Comparison of ENCODE assay signal across 27 mouse cellular contexts in genomic region chr7:25579441-25579840, GRCm38 (mm10). TPM values are rescaled to one million over a fixed set of nuclear protein-coding genes. Genes with fewer than 3 reads are reported as not detected.
A peak's percentile ranks its signal among the peaks of the same experiment; 100 is the strongest.
DNase-seq lines count a peak whose midpoint lies in the region; ATAC-seq lines count a peak whose summit lies in the region.
"Had no signal": no experiment of that assay in that cellular context is flagged by ENCODE, and none has a peak within 500 bp of the region (broad histone marks: within the 10 kb centered on the region; RNA-seq: fewer than 3 reads in every experiment).

No protein-coding gene starts in this region.

- H3K9me3 ChIP-seq in midbrain, embryonic 13.5 days: no peaks in the 10 kb centered on the region
- H3K9me3 ChIP-seq: G1E had no signal

- H3K4me2 ChIP-seq in midbrain, embryonic 13.5 days (replicated peaks): no peak overlapping the region

- no peak overlapping the region for H3K4me3 ChIP-seq in midbrain, embryonic 13.5 days (replicated peaks)

- no peak overlapping the region for H3K9ac ChIP-seq in midbrain, embryonic 13.5 days (replicated peaks)

- peak; percentile 52 for ATAC-seq in granulocyte monocyte progenitor cell, adult 5-6 weeks (replicated peaks; ENCODE audit: poor library complexity, severe bottlenecking)
- 0 out of 2 replicates have a peak, but pooled peaks have one; percentile 5 for ATAC-seq in megakaryocyte, adult 5-6 weeks (ENCODE audit: poor library complexity, severe bottlenecking)
- peak; percentile 42 for ATAC-seq in megakaryocyte progenitor cell, adult 5-6 weeks (replicated peaks; ENCODE audit: poor library complexity)
- ATAC-seq in midbrain, embryonic 13.5 days: no peak
- ATAC-seq: activated CD4-positive, CD25-positive, alpha-beta regulatory T cell, adult 4 months; CD4-positive, CD25-positive, alpha-beta regulatory T cell, adult 4 months; Patski had no signal

- WGBS in midbrain, embryonic 13.5 days: 86% methylated on average over 10 of the region's 10 CpGs

- DNase-seq in heart, adult 11 months: peak; percentile 59
- DNase-seq in heart, postnatal 4 days: no peak
- no peak for DNase-seq in embryo, embryonic 9.5 days (ENCODE audit: extremely low spot score)
- DNase-seq in thymus, adult 18-20 months: no peak
- DNase-seq: adrenal gland, adult 2 months; adrenal gland, adult 8-10 months; adrenal gland, postnatal 10 days; adrenal gland, postnatal 14 days; adrenal gland, postnatal 25 days; adrenal gland, postnatal 36 days; B cell, adult 2 months; cerebellum, adult 11 months; cerebellum, adult 11-12 months had no signal

- no peak overlapping the region for H3K27ac ChIP-seq in midbrain, embryonic 13.5 days

- no peaks in the 10 kb centered on the region for H3K27me3 ChIP-seq in midbrain, embryonic 13.5 days

- no peaks in the 10 kb centered on the region for H3K36me3 ChIP-seq in midbrain, embryonic 13.5 days
- H3K36me3 ChIP-seq: G1E had no signal

- H3K4me1 ChIP-seq in midbrain, embryonic 13.5 days (replicated peaks): no peaks in the 10 kb centered on the region; the same call in 1 of the 2 replicates

RNA-seq across cellular contexts. Expression of gene Erich4, which starts 36.3 kb away (rescaled TPM):
- total RNA-seq in heart, postnatal 4 days (2021): not detected
- total RNA-seq in granulocyte monocyte progenitor cell, adult 5-6 weeks (2014; fragmentation: Nextera tagmentation): not detected in 2 replicates
- not detected in 2 replicates for total RNA-seq in granulocyte monocyte progenitor cell, adult 5-6 weeks (2017)
- not detected in 2 replicates for total RNA-seq in megakaryocyte, adult 5-6 weeks (2015)
- not detected in 2 replicates for total RNA-seq in megakaryocyte, adult 5-6 weeks (2017)
- total RNA-seq in megakaryocyte progenitor cell, adult 5-6 weeks (2015): not detected in 2 replicates
- total RNA-seq in megakaryocyte progenitor cell, adult 5-6 weeks (2017): not detected in 2 replicates
- polyA plus RNA-seq in midbrain, embryonic 13.5 days (2015; fragmentation: Nextera tagmentation; extraction: Ambion mirVana): not detected in 2 replicates
- total RNA-seq: adrenal gland, adult 18-20 months; adrenal gland, adult 2 months; adrenal gland, adult 8-10 months; adrenal gland, postnatal 10 days; adrenal gland, postnatal 14 days; adrenal gland, postnatal 25 days; adrenal gland, postnatal 36 days; CH12.LX; ES-E14; G1E; MEL had no signal
- polyA plus RNA-seq: activated CD4-positive, CD25-positive, alpha-beta regulatory T cell, adult 4 months; adrenal gland, adult 2 months; C2C12; CD4-positive, CD25-positive, alpha-beta regulatory T cell, adult 4 months; G1E; Patski had no signal

RNA-seq across cellular contexts. Expression of gene Dmac2, which starts 39.8 kb away (rescaled TPM):
- 10 to 100 TPM; 46.1 to 49.5 TPM for total RNA-seq in heart, postnatal 4 days (2021)
- 36.0 and 41.9 TPM in 2 replicates for total RNA-seq in granulocyte monocyte progenitor cell, adult 5-6 weeks (2014; fragmentation: Nextera tagmentation)
- total RNA-seq in granulocyte monocyte progenitor cell, adult 5-6 weeks (2017): 35.6 and 39.0 TPM in 2 replicates
- 18.7 and 19.8 TPM in 2 replicates for total RNA-seq in megakaryocyte, adult 5-6 weeks (2015)
- total RNA-seq in megakaryocyte, adult 5-6 weeks (2017): 29.5 and 36.7 TPM in 2 replicates
- total RNA-seq in megakaryocyte progenitor cell, adult 5-6 weeks (2015): 24.5 and 30.0 TPM in 2 replicates
- total RNA-seq in megakaryocyte progenitor cell, adult 5-6 weeks (2017): 34.0 and 34.9 TPM in 2 replicates
- polyA plus RNA-seq in midbrain, embryonic 13.5 days (2015; fragmentation: Nextera tagmentation; extraction: Ambion mirVana): 31.5 and 34.2 TPM in 2 replicates

RNA-seq across cellular contexts. Expression of gene Ceacam2, which starts 39.8 kb away (rescaled TPM):
- total RNA-seq in heart, postnatal 4 days (2021): 1 to 10 TPM in 1 of 2 experiments, under 1 TPM in 1; 0.95 to 1.1 TPM
- not detected in 2 replicates for total RNA-seq in granulocyte monocyte progenitor cell, adult 5-6 weeks (2014; fragmentation: Nextera tagmentation)
- total RNA-seq in granulocyte monocyte progenitor cell, adult 5-6 weeks (2017): not detected in 2 replicates
- 0.16 and 0.46 TPM in 2 replicates for total RNA-seq in megakaryocyte, adult 5-6 weeks (2015)
- 0.04 TPM in 1 of 2 replicates, not detected in the other for total RNA-seq in megakaryocyte, adult 5-6 weeks (2017)
- 0.07 TPM in 1 of 2 replicates, not detected in the other for total RNA-seq in megakaryocyte progenitor cell, adult 5-6 weeks (2015)
- 0.46 TPM in 1 of 2 replicates, not detected in the other for total RNA-seq in megakaryocyte progenitor cell, adult 5-6 weeks (2017)
- not detected in 2 replicates for polyA plus RNA-seq in midbrain, embryonic 13.5 days (2015; fragmentation: Nextera tagmentation; extraction: Ambion mirVana)
- total RNA-seq: CH12.LX, MEL had no signal
- polyA plus RNA-seq: activated CD4-positive, CD25-positive, alpha-beta regulatory T cell, adult 4 months; adrenal gland, adult 2 months; brain, embryonic 14.5 days; C2C12; CD4-positive, CD25-positive, alpha-beta regulatory T cell, adult 4 months; G1E had no signal

RNA-seq across cellular contexts. Expression of gene B3gnt8, which starts 47.0 kb away (rescaled TPM):
- 1 to 10 TPM; 2.2 to 3.0 TPM for total RNA-seq in heart, postnatal 4 days (2021)
- 18.7 and 26.1 TPM in 2 replicates for total RNA-seq in granulocyte monocyte progenitor cell, adult 5-6 weeks (2014; fragmentation: Nextera tagmentation)
- 14.6 and 22.9 TPM in 2 replicates for total RNA-seq in granulocyte monocyte progenitor cell, adult 5-6 weeks (2017)
- total RNA-seq in megakaryocyte, adult 5-6 weeks (2015): 18.3 and 18.4 TPM in 2 replicates
- total RNA-seq in megakaryocyte, adult 5-6 weeks (2017): 27.0 and 34.3 TPM in 2 replicates
- total RNA-seq in megakaryocyte progenitor cell, adult 5-6 weeks (2015): 5.1 and 7.4 TPM in 2 replicates
- 13.2 and 22.2 TPM in 2 replicates for total RNA-seq in megakaryocyte progenitor cell, adult 5-6 weeks (2017)
- polyA plus RNA-seq in midbrain, embryonic 13.5 days (2015; fragmentation: Nextera tagmentation; extraction: Ambion mirVana): 0.55 and 0.57 TPM in 2 replicates
